Mouse (Mus musculus) CH12.LX (cell line): Measurements from ENCODE around the gene Fam229b. TPM values are rescaled to one million over a fixed set of nuclear protein-coding genes. Genes with fewer than 3 reads are reported as not detected.

ENCODE experiments used
- DNase-seq: peaks from one replicate; pipeline ENCODE4 v3.0.0-alpha.2; 2013; ENCODE audit errors: extremely low read depth
- H3K27ac ChIP-seq: 2 replicates; pipeline ENCODE4 v1.5.1; 2012; ENCODE audit warnings: low read depth, mild to moderate bottlenecking, control low read depth, moderate library complexity; ENCODE audit not compliant: insufficient read depth
- H3K27me3 ChIP-seq: replicated peaks from 2 replicates; pipeline ENCODE3; 2012; ENCODE audit warnings: inconsistent platforms
- H3K36me3 ChIP-seq, 2 experiments: replicated peaks in 1 of 2; 2 replicates each; pipeline versions ENCODE3 to v1.6.1; 2012; ENCODE audit warnings: inconsistent platforms in 1 of 2, low read length in 1 of 2, mild to moderate bottlenecking in 1 of 2, mixed read lengths in 1 of 2, moderate library complexity in 1 of 2; ENCODE audit not compliant: control insufficient read depth in 1 of 2, insufficient read depth in 1 of 2
- H3K4me1 ChIP-seq, 2 experiments: 2 replicates each; pipeline ENCODE4 v1.6.1; 2012; ENCODE audit warnings: inconsistent platforms in 1 of 2, moderate library complexity in 1 of 2; ENCODE audit not compliant: insufficient read depth in 2 of 2, control insufficient read depth in 1 of 2
- H3K4me2 ChIP-seq: 2 replicates; pipeline ENCODE4 v1.6.1; 2012; ENCODE audit warnings: low read depth, mild to moderate bottlenecking, control low read depth; ENCODE audit not compliant: poor library complexity, insufficient read depth, severe bottlenecking
- H3K4me3 ChIP-seq, 3 experiments: fragments of 150-350 bp in 1 of 3; sonication (generic) in 1 of 3; replicated peaks in 1 of 3; 2 replicates each; pipeline versions ENCODE3 to v1.5.1; 2011 to 2012; ENCODE audit warnings: low read depth in 2 of 3, low read length in 2 of 3, mild to moderate bottlenecking in 2 of 3, moderate library complexity in 2 of 3, control low read depth in 1 of 3, improper control_type of control experiment in 1 of 3, inconsistent platforms in 1 of 3, mixed read lengths in 1 of 3; ENCODE audit not compliant: poor library complexity in 1 of 3
- H3K79me2 ChIP-seq: replicated peaks from 2 replicates; pipeline ENCODE4 v1.6.1; 2012; ENCODE audit warnings: mild to moderate bottlenecking, moderate library complexity; ENCODE audit not compliant: control insufficient read depth, poor library complexity, insufficient read depth, severe bottlenecking; ENCODE audit errors: extremely low read depth
- H3K9ac ChIP-seq: 2 replicates; pipeline ENCODE4 v1.6.1; 2012; ENCODE audit warnings: low read depth, mild to moderate bottlenecking, control low read depth, moderate library complexity; ENCODE audit not compliant: insufficient read depth
- H3K9me3 ChIP-seq: replicated peaks from 2 replicates; pipeline ENCODE3; 2012; ENCODE audit warnings: low read length, inconsistent platforms, mixed read lengths
- CHD2 ChIP-seq: IDR thresholded peaks from 2 replicates; pipeline ENCODE4 v1.6.1; 2011; ENCODE audit warnings: low read length, improper control_type of control experiment
- CTCF ChIP-seq, 2 experiments: IDR thresholded peaks in 1 of 2; conservative IDR thresholded peaks in 1 of 2; 2 replicates each; pipeline ENCODE4 v1.5.1; 2011 to 2012; ENCODE audit warnings: low read depth in 2 of 2, low read length in 2 of 2, improper control_type of control experiment in 1 of 2, inconsistent platforms in 1 of 2, mild to moderate bottlenecking in 1 of 2, moderate library complexity in 1 of 2
- EP300 ChIP-seq: IDR thresholded peaks from 2 replicates; pipeline ENCODE4 v1.6.1; 2011; ENCODE audit warnings: low read length, improper control_type of control experiment
- ETS1 ChIP-seq: conservative IDR thresholded peaks from 2 replicates; pipeline ENCODE4 v1.6.1; 2012; ENCODE audit warnings: low read depth, mild to moderate bottlenecking, inconsistent platforms, low read length, improper control_type of control experiment, moderate library complexity
- IRF4 ChIP-seq: IDR thresholded peaks from 2 replicates; pipeline ENCODE4 v1.6.1; 2014; ENCODE audit warnings: low read depth, mild to moderate bottlenecking, inconsistent platforms, low read length, improper control_type of control experiment
- KAT2A ChIP-seq: IDR thresholded peaks from 2 replicates; pipeline ENCODE4 v1.6.1; 2012; ENCODE audit warnings: low read length, improper control_type of control experiment, inconsistent platforms; ENCODE audit not compliant: insufficient replicate concordance
- MAZ ChIP-seq: IDR thresholded peaks from 2 replicates; pipeline ENCODE4 v1.6.1; 2012; ENCODE audit warnings: low read depth, mild to moderate bottlenecking, inconsistent platforms, low read length, improper control_type of control experiment, moderate library complexity
- MEF2A ChIP-seq: IDR thresholded peaks from 2 replicates; pipeline ENCODE4 v1.6.1; 2014; ENCODE audit warnings: low read depth, mild to moderate bottlenecking, inconsistent platforms, low read length, improper control_type of control experiment, borderline replicate concordance
- MXI1 ChIP-seq: IDR thresholded peaks from 2 replicates; pipeline ENCODE4 v1.6.1; 2011; ENCODE audit warnings: mild to moderate bottlenecking, low read depth, low read length, improper control_type of control experiment
- NELFE ChIP-seq: IDR thresholded peaks from 2 replicates; pipeline ENCODE4 v1.6.1; 2011; ENCODE audit warnings: low read depth, low read length, improper control_type of control experiment
- PAX5 ChIP-seq: IDR thresholded peaks from 2 replicates; pipeline ENCODE4 v1.6.1; 2012; ENCODE audit warnings: low read length, inconsistent platforms, mixed read lengths
- POLR2A ChIP-seq: IDR thresholded peaks from 2 replicates; pipeline ENCODE4 v1.6.1; 2011; ENCODE audit warnings: low read depth, mild to moderate bottlenecking, improper control_type of control experiment, low read length
- POLR2AphosphoS2 ChIP-seq: IDR thresholded peaks from 2 replicates; pipeline ENCODE4 v1.6.1; 2011; ENCODE audit warnings: low read depth, low read length, improper control_type of control experiment
- RCOR1 ChIP-seq: conservative IDR thresholded peaks from 2 replicates; pipeline ENCODE4 v1.6.1; 2012; ENCODE audit warnings: low read depth, mild to moderate bottlenecking, inconsistent platforms, low read length, improper control_type of control experiment
- SMC3 ChIP-seq: IDR thresholded peaks from 2 replicates; pipeline ENCODE4 v1.6.1; 2011; ENCODE audit warnings: low read depth, low read length, improper control_type of control experiment
- TBP ChIP-seq: conservative IDR thresholded peaks from 2 replicates; pipeline ENCODE4 v1.6.1; 2011; ENCODE audit warnings: low read depth, low read length, improper control_type of control experiment
- UBTF ChIP-seq: IDR thresholded peaks from 2 replicates; pipeline ENCODE4 v1.6.1; 2012; ENCODE audit warnings: low read depth, mild to moderate bottlenecking, inconsistent platforms, low read length, improper control_type of control experiment, moderate library complexity
- USF1 ChIP-seq: IDR thresholded peaks from 2 replicates; pipeline ENCODE4 v1.6.1; 2014; ENCODE audit warnings: low read depth, mild to moderate bottlenecking, inconsistent platforms, low read length, improper control_type of control experiment
- ZKSCAN1 ChIP-seq: IDR thresholded peaks from 2 replicates; pipeline ENCODE4 v1.6.1; 2012; ENCODE audit warnings: low read depth, inconsistent platforms, low read length, improper control_type of control experiment, borderline replicate concordance
- ZMIZ1 ChIP-seq: IDR thresholded peaks from 2 replicates; pipeline ENCODE4 v1.6.1; 2012; ENCODE audit warnings: low read depth, mild to moderate bottlenecking, inconsistent platforms, low read length, improper control_type of control experiment
- dilution Hi-C: fragments of 300-500 bp; cut with MboI; formaldehyde crosslinking; loops from 2 replicates; pipeline ENCODE4 v1.14.3; 2020; ENCODE audit warnings: low sequenced_read_pairs; ENCODE audit not compliant: extremely low pct_unique_long_range_greater_than_20kb, extremely low pct_ligation_motif_present
- in situ Hi-C: fragments of 300-500 bp; cut with MboI; formaldehyde crosslinking; loops from 3 replicates; pipeline ENCODE4 v1.14.3; 2019; ENCODE audit warnings: low sequenced_read_pairs, low pct_ligation_motif_present, low pct_unique_long_range_greater_than_20kb, mixed read lengths
- polyA plus RNA-seq: library from polyadenylated mRNA; unstranded; fragments of >175 nt; gene quantifications from 2 replicates; pipeline ENCODE4 v1.2.1, GENCODE M21; 2012; ENCODE audit warnings: low read depth; ENCODE audit not compliant: insufficient read length
- total RNA-seq, 2 experiments: library from RNA; depleted of rRNA; stranded (reverse); fragments of 300-350 nt in 1 of 2; fragments of >200 nt in 1 of 2; gene quantifications; 2 replicates each; pipeline ENCODE4 v1.2.3; 2012 to 2014

The Fam229b gene
- total and polyA plus RNA-seq, 3 experiments, result 6.9 to 17.3 (median 11.2) TPM

GRCm38 (mm10) chr10:39158306-39158705, 24.6 kb upstream of the Fam229b start:
- H3K4me3 ChIP-seq, result no peak overlapping the region
- TF ChIP-seq IRF4, result no peak
- no peak for TF ChIP-seq CHD2
- TF ChIP-seq ZMIZ1, result no peak
- no peak for TF ChIP-seq MXI1
- no peak for TF ChIP-seq TBP
- TF ChIP-seq CTCF (conservative IDR thresholded peaks at IDR 0.05 in 1 of 2, IDR thresholded peaks at IDR 0.05 in 1 of 2; ENCODE audit: low read depth in 2 of 2, low read length in 2 of 2), result no peak
- dilution Hi-C loops (no loop called here), in situ Hi-C loops (no loop called here)
- no peaks in the 10 kb centered on the region for H3K79me2 ChIP-seq
- no peak overlapping the region for H3K9ac ChIP-seq
- no peak overlapping the region for H3K27ac ChIP-seq
- H3K4me2 ChIP-seq, result no peak overlapping the region
- peaks cover 0 to 38% of the 10 kb centered on the region in 2 experiments for H3K36me3 ChIP-seq
- H3K4me1 ChIP-seq, result peaks cover 5 to 7% of the 10 kb centered on the region in 2 experiments
- H3K27me3 ChIP-seq, result no peaks in the 10 kb centered on the region
- H3K9me3 ChIP-seq, result no peaks in the 10 kb centered on the region
- no peak for DNase-seq

GRCm38 (mm10) chr10:39157321-39157720, 23.6 kb upstream of the Fam229b start:
- Histone ChIP-seq H3K4me2 (no peak overlapping the region), H3K4me1 (peaks cover 5 to 7% of the 10 kb centered on the region in 2 experiments), H3K27me3 (no peaks in the 10 kb centered on the region), H3K9ac (no peak overlapping the region), H3K4me3 (no peak overlapping the region), H3K36me3 (peaks cover 0 to 44% of the 10 kb centered on the region in 2 experiments), H3K79me2 (no peaks in the 10 kb centered on the region), H3K9me3 (no peaks in the 10 kb centered on the region)
- no peak for DNase-seq
- in situ Hi-C loops (no loop called here), dilution Hi-C loops (no loop called here)
- no peak for TF ChIP-seq UBTF
- no peak for TF ChIP-seq MAZ
- TF ChIP-seq, all 38 proteins: peak for 0
- H3K27ac ChIP-seq, result no peak overlapping the region

- in situ Hi-C loops (no loop called here), dilution Hi-C loops (no loop called here)
- Histone ChIP-seq H3K4me1 (peaks cover 5 to 7% of the 10 kb centered on the region in 2 experiments), H3K27ac (no peak overlapping the region), H3K79me2 (no peaks in the 10 kb centered on the region), H3K4me2 (no peak overlapping the region), H3K36me3 (peaks cover 2 to 48% of the 10 kb centered on the region in 2 experiments), H3K9ac (no peak overlapping the region), H3K4me3 (no peak overlapping the region), H3K9me3 (no peaks in the 10 kb centered on the region), H3K27me3 (no peaks in the 10 kb centered on the region)
- TF ChIP-seq USF1 (no peak), RCOR1 (no peak), MEF2A (no peak), CTCF (conservative IDR thresholded peaks at IDR 0.05 in 1 of 2, IDR thresholded peaks at IDR 0.05 in 1 of 2; ENCODE audit: low read depth in 2 of 2, low read length in 2 of 2) (no peak), SMC3 (no peak), POLR2A (no peak), NELFE (no peak), MAZ (no peak), EP300 (no peak), PAX5 (no peak), ZKSCAN1 (no peak), KAT2A (no peak), ETS1 (no peak), POLR2AphosphoS2 (no peak), MXI1 (no peak)
- no peak for DNase-seq
These were observed 23.0 kb upstream of the Fam229b start for GRCm38 (mm10) chr10:39156719-39157118.
